Mouse (Mus musculus): ENCODE data around the gene Tcerg1l.
A peak's percentile ranks its signal among the peaks of the same experiment; 100 is the strongest.

Tcerg1l gene

GRCm38 (mm10) chr7:138397485-138398181, at the start of gene Tcerg1l:
Gene Tcerg1l (minus strand): TSS chr7:138397730.
- DNase-seq (ENCODE audit: low read depth), result no peak

GRCm38 (mm10) chr7:138442096-138442495, 44.6 kb upstream of the Tcerg1l start:
- no peak for DNase-seq (ENCODE audit: low read depth)

- DNase-seq (ENCODE audit: low read depth), result no peak
Observed at GRCm38 (mm10) chr7:138432541-138432940, 35.0 kb upstream of the Tcerg1l start.

GRCm38 (mm10) chr7:138431456-138431855, 33.9 kb upstream of the Tcerg1l start:
- no peak for DNase-seq (ENCODE audit: low read depth)

GRCm38 (mm10) chr7:138429916-138430315, 32.4 kb upstream of the Tcerg1l start:
- DNase-seq (ENCODE audit: low read depth), result no peak

- DNase-seq (ENCODE audit: low read depth), result peak; percentile 21
Observed at GRCm38 (mm10) chr7:138428826-138429225, 31.3 kb upstream of the Tcerg1l start.

- no peak for DNase-seq (ENCODE audit: low read depth)
Observed at GRCm38 (mm10) chr7:138427441-138427840, 29.9 kb upstream of the Tcerg1l start.

GRCm38 (mm10) chr7:138413496-138413895, 16.0 kb upstream of the Tcerg1l start:
- no peak for DNase-seq (ENCODE audit: low read depth)

GRCm38 (mm10) chr7:138401641-138402040, 4.1 kb upstream of the Tcerg1l start:
- no peak for DNase-seq (ENCODE audit: low read depth)

GRCm38 (mm10) chr7:138400506-138401272, 3.2 kb upstream of the Tcerg1l start:
- DNase-seq (ENCODE audit: low read depth), result no peak

- DNase-seq (ENCODE audit: low read depth), result no peak
Observed at GRCm38 (mm10) chr7:138398182-138398793, 758 bp upstream of the Tcerg1l start.

- DNase-seq (ENCODE audit: low read depth), result no peak
Observed at GRCm38 (mm10) chr7:138396863-138397484, 556 bp downstream of the Tcerg1l start.

GRCm38 (mm10) chr7:138396109-138396862, 1.2 kb downstream of the Tcerg1l start:
- DNase-seq (ENCODE audit: low read depth), result no peak

- DNase-seq (ENCODE audit: low read depth), result no peak
Observed at GRCm38 (mm10) chr7:138389941-138390340, 7.6 kb downstream of the Tcerg1l start.

GRCm38 (mm10) chr7:138389071-138389470, 8.5 kb downstream of the Tcerg1l start:
- no peak for DNase-seq (ENCODE audit: low read depth)

GRCm38 (mm10) chr7:138379221-138379620, 18.3 kb downstream of the Tcerg1l start:
- no peak for DNase-seq (ENCODE audit: low read depth)

- DNase-seq (ENCODE audit: low read depth), result no peak
Observed at GRCm38 (mm10) chr7:138378546-138378945, 19.0 kb downstream of the Tcerg1l start.

- no peak for DNase-seq (ENCODE audit: low read depth)
Observed at GRCm38 (mm10) chr7:138375573-138375972, 22.0 kb downstream of the Tcerg1l start.

GRCm38 (mm10) chr7:138374376-138374775, 23.2 kb downstream of the Tcerg1l start:
- no peak for DNase-seq (ENCODE audit: low read depth)

GRCm38 (mm10) chr7:138373530-138373929, 24.0 kb downstream of the Tcerg1l start:
- DNase-seq (ENCODE audit: low read depth), result no peak

- no peak for DNase-seq (ENCODE audit: low read depth)
Observed at GRCm38 (mm10) chr7:138367570-138367969, 30.0 kb downstream of the Tcerg1l start.

- DNase-seq (ENCODE audit: low read depth), result no peak
Observed at GRCm38 (mm10) chr7:138365519-138365918, 32.0 kb downstream of the Tcerg1l start.
